Mouse (Mus musculus) forebrain, embryonic 15.5 days (tissue): ENCODE measurements around the gene Diaph2. TPM values are rescaled to one million over a fixed set of nuclear protein-coding genes. Genes with fewer than 3 reads are reported as not detected.
"Not testable (repeated sequence)": the region's sequence is repeated elsewhere in the genome, so short reads cannot be mapped to it uniquely, and the experiment has no call there.

ENCODE experiments used
- ATAC-seq: fragments of 200-750 bp; cut with Nextera tagmentation; replicated peaks from 2 replicates; pipeline ENCODE4 v1.8.0; 2017; ENCODE audit warnings: mild to moderate bottlenecking, moderate TSS enrichment, moderate library complexity
- H3K27ac ChIP-seq: fragments of 300-500 bp; sonication (generic); replicated peaks from 2 replicates; pipeline ENCODE4 v1.5.1; 2015; ENCODE audit warnings: mild to moderate bottlenecking, inconsistent platforms
- H3K27me3 ChIP-seq: fragments of 300-500 bp; sonication (generic); 2 replicates; pipeline ENCODE4 v1.6.1; 2015; ENCODE audit warnings: inconsistent platforms
- H3K36me3 ChIP-seq: fragments of 300-500 bp; sonication (generic); 2 replicates; pipeline ENCODE4 v1.6.1; 2015; ENCODE audit warnings: mild to moderate bottlenecking, inconsistent platforms
- H3K4me1 ChIP-seq: fragments of 300-500 bp; sonication (generic); 2 replicates; pipeline ENCODE4 v1.6.1; 2015; ENCODE audit warnings: inconsistent platforms
- H3K4me2 ChIP-seq: fragments of 300-500 bp; sonication (generic); replicated peaks from 2 replicates; pipeline ENCODE4 v1.6.1; 2015; ENCODE audit warnings: mild to moderate bottlenecking, inconsistent platforms
- H3K4me3 ChIP-seq: fragments of 300-500 bp; sonication (generic); 2 replicates; pipeline ENCODE4 v1.5.1; 2015; ENCODE audit warnings: mild to moderate bottlenecking, inconsistent platforms
- H3K9ac ChIP-seq: fragments of 300-500 bp; sonication (generic); replicated peaks from 2 replicates; pipeline ENCODE4 v1.6.1; 2015; ENCODE audit warnings: mild to moderate bottlenecking, inconsistent platforms
- H3K9me3 ChIP-seq: fragments of 300-500 bp; sonication (generic); 2 replicates; pipeline ENCODE4 v1.6.1; 2016; ENCODE audit warnings: inconsistent platforms
- WGBS: fragments of 180-500 bp; shearing (Covaris S2); methylation state at CpG from one replicate; pipeline ENCODE4 v1.1.7; 2015; ENCODE audit warnings: mixed read lengths; 5-methylcytosine and 5-hydroxymethylcytosine counted together
- polyA plus RNA-seq: library from polyadenylated mRNA; unstranded; fragments of >200 nt; fragmentation: Nextera tagmentation; extraction: Ambion mirVana; gene quantifications from 2 replicates; pipeline ENCODE4 v1.2.1, GENCODE M21; 2015

Diaph2 gene
- polyA plus RNA-seq, 1 experiment from 2014 or later: 6.1 TPM

GRCm38 (mm10) chrX:129884465-129884864 is 134.9 kb downstream of the Diaph2 start:
- no peak for ATAC-seq
- no peak overlapping the region for H3K4me2 ChIP-seq
- no peaks in the 10 kb centered on the region for H3K4me1 ChIP-seq
- 22% methylated on average over 3 of the region's 3 CpGs for WGBS
- H3K36me3 ChIP-seq: no peaks in the 10 kb centered on the region
- H3K27me3 ChIP-seq: no peaks in the 10 kb centered on the region
- H3K27ac ChIP-seq: no peak overlapping the region
- H3K9ac ChIP-seq: no peak overlapping the region
- no peak overlapping the region for H3K4me3 ChIP-seq
- H3K9me3 ChIP-seq: no peaks in the 10 kb centered on the region

DNA sequence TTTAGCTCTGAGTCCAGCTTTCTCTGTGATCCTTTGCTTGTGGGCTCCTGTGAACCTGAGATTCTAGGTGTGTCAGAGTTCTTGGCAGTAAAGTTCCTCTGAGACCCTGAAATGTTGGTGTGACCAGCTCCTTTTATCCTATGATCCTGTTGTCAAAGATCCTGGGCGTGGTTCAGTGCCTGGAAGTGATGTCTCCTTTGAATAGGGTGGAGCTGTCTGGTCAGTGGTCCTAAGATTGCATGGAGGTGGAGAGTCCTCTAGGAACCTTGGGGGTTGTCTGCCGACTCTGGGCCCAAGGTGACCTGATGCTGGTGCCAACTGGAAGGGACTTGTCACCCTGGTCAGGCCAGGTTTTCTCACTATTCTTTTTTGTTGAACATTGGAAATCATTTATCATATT is 176.3 kb downstream of the Diaph2 start:
- no peak overlapping the region for H3K27ac ChIP-seq
- H3K9me3 ChIP-seq: no peaks in the 10 kb centered on the region
- H3K9ac ChIP-seq: no peak overlapping the region
- no peak overlapping the region for H3K4me2 ChIP-seq
- H3K27me3 ChIP-seq: no peaks in the 10 kb centered on the region
- ATAC-seq: no peak
- H3K36me3 ChIP-seq: no peaks in the 10 kb centered on the region
- H3K4me3 ChIP-seq: no peak overlapping the region
- no peaks in the 10 kb centered on the region for H3K4me1 ChIP-seq
- 87% methylated on average over 2 of the region's 2 CpGs for WGBS

GRCm38 (mm10) chrX:129974816-129975215 is 225.3 kb downstream of the Diaph2 start:
- H3K4me2 ChIP-seq: no peak overlapping the region
- no peaks in the 10 kb centered on the region for H3K27me3 ChIP-seq
- H3K9me3 ChIP-seq: no peaks in the 10 kb centered on the region
- H3K9ac ChIP-seq: no peak overlapping the region
- no peaks in the 10 kb centered on the region for H3K36me3 ChIP-seq
- no peak overlapping the region for H3K27ac ChIP-seq
- no peaks in the 10 kb centered on the region for H3K4me1 ChIP-seq
- no peak overlapping the region for H3K4me3 ChIP-seq
- WGBS: 45% methylated on average over 4 of the region's 4 CpGs
- ATAC-seq: no peak

- no peaks in the 10 kb centered on the region for H3K9me3 ChIP-seq
- ATAC-seq: no peak
These were observed 258.7 kb downstream of the Diaph2 start for GRCm38 (mm10) chrX:130008210-130008609.

DNA sequence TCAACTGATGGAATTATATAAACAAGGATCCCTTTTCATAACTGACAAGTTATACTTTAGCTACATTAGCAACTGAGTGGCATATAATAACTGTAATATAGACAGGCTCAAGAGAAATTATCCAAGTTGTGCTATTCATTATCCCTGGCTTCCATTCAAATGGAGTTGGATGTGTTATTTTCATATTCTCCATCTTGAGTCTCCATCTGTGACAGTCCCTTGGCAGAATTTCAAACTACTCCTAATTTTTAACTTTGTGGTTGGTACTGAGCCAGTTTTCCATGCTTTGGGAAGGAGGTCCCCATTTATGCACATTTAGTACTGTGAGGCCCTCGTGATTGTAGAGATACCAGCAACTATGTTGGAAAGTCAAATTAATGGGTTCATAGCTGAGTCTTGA is 270.2 kb downstream of the Diaph2 start:
- no peak overlapping the region for H3K4me2 ChIP-seq
- H3K9ac ChIP-seq: no peak overlapping the region
- no peaks in the 10 kb centered on the region for H3K9me3 ChIP-seq
- H3K4me1 ChIP-seq: no peaks in the 10 kb centered on the region
- no peak overlapping the region for H3K4me3 ChIP-seq
- H3K27ac ChIP-seq: no peak overlapping the region
- WGBS: 43% methylated on average over 1 of the region's 1 CpGs
- no peaks in the 10 kb centered on the region for H3K27me3 ChIP-seq
- no peak for ATAC-seq
- no peaks in the 10 kb centered on the region for H3K36me3 ChIP-seq

More at GRCm38 (mm10) chrX:130008210-130008609, 258.7 kb downstream of the Diaph2 start:
- H3K27me3 ChIP-seq: no peaks in the 10 kb centered on the region
- H3K4me2 ChIP-seq: no peak overlapping the region
- no peaks in the 10 kb centered on the region for H3K4me1 ChIP-seq
- no peak overlapping the region for H3K4me3 ChIP-seq
- H3K9ac ChIP-seq: no peak overlapping the region
- no peaks in the 10 kb centered on the region for H3K36me3 ChIP-seq
- H3K27ac ChIP-seq: no peak overlapping the region

- Histone ChIP-seq H3K27ac (no peak overlapping the region), H3K9ac (no peak overlapping the region), H3K4me1 (no peaks in the 10 kb centered on the region), H3K9me3 (no peaks in the 10 kb centered on the region), H3K4me3 (no peak overlapping the region), H3K27me3 (no peaks in the 10 kb centered on the region), H3K36me3 (no peaks in the 10 kb centered on the region), H3K4me2 (no peak overlapping the region)
- no peak for ATAC-seq
- WGBS: 59% methylated on average over 1 of the region's 1 CpGs
These were observed 295.0 kb downstream of the Diaph2 start for GRCm38 (mm10) chrX:130044525-130044924.

- Histone ChIP-seq H3K27me3 (no peaks in the 10 kb centered on the region), H3K36me3 (no peaks in the 10 kb centered on the region), H3K4me2 (no peak overlapping the region), H3K27ac (no peak overlapping the region), H3K9ac (no peak overlapping the region), H3K4me3 (no peak overlapping the region), H3K9me3 (no peaks in the 10 kb centered on the region), H3K4me1 (no peaks in the 10 kb centered on the region)
- ATAC-seq: no peak
These were observed 399.7 kb downstream of the Diaph2 start for GRCm38 (mm10) chrX:130149216-130149615.

GRCm38 (mm10) chrX:130152164-130152563 is 402.6 kb downstream of the Diaph2 start:
- WGBS: 96% methylated on average over 1 of the region's 1 CpGs
- no peak overlapping the region for H3K9ac ChIP-seq
- H3K4me3 ChIP-seq: no peak overlapping the region
- no peaks in the 10 kb centered on the region for H3K4me1 ChIP-seq
- H3K27ac ChIP-seq: no peak overlapping the region
- H3K36me3 ChIP-seq: no peaks in the 10 kb centered on the region
- no peaks in the 10 kb centered on the region for H3K27me3 ChIP-seq
- no peak for ATAC-seq
- no peaks in the 10 kb centered on the region for H3K9me3 ChIP-seq
- H3K4me2 ChIP-seq: no peak overlapping the region

DNA sequence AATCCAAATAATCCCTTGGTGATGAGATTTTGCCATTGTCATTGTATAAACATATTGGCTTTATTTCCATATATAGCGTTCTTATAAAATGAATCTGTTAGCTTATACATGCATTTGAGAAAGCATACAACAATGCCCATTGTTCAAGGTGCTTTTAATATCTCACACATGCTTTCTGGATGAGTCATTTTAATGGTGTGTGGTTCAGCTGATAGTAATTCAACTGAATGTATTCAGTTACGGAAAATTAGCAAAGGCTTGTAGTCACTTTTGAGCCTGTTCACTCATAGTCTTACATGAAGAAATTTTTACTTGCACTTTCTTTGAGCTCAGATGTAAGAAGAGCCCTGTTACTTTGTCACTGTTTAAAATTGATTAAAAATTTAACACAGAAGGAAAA is 423.6 kb downstream of the Diaph2 start:
- no peaks in the 10 kb centered on the region for H3K27me3 ChIP-seq
- H3K9ac ChIP-seq: no peak overlapping the region
- 89% methylated on average over 2 of the region's 2 CpGs for WGBS
- H3K27ac ChIP-seq: no peak overlapping the region
- H3K4me2 ChIP-seq: no peak overlapping the region
- no peak overlapping the region for H3K4me3 ChIP-seq
- no peaks in the 10 kb centered on the region for H3K9me3 ChIP-seq
- no peak for ATAC-seq
- H3K36me3 ChIP-seq: no peaks in the 10 kb centered on the region
- H3K4me1 ChIP-seq: no peaks in the 10 kb centered on the region

- no peaks in the 10 kb centered on the region for H3K4me1 ChIP-seq
- WGBS: 45% methylated on average over 1 of the region's 1 CpGs
- H3K9me3 ChIP-seq: no peaks in the 10 kb centered on the region
- no peak overlapping the region for H3K9ac ChIP-seq
- H3K36me3 ChIP-seq: no peaks in the 10 kb centered on the region
- no peaks in the 10 kb centered on the region for H3K27me3 ChIP-seq
- H3K27ac ChIP-seq: no peak overlapping the region
- no peak overlapping the region for H3K4me2 ChIP-seq
- H3K4me3 ChIP-seq: no peak overlapping the region
- no peak for ATAC-seq
These were observed 438.3 kb downstream of the Diaph2 start for GRCm38 (mm10) chrX:130187891-130188290.

GRCm38 (mm10) chrX:130188449-130188848 is 438.9 kb downstream of the Diaph2 start:
- H3K27ac ChIP-seq: 0 out of 2 replicates have a peak overlapping the region, but pooled peaks have one; percentile 19
- H3K9me3 ChIP-seq: no peaks in the 10 kb centered on the region
- H3K4me1 ChIP-seq: no peaks in the 10 kb centered on the region
- no peaks in the 10 kb centered on the region for H3K36me3 ChIP-seq
- no peak overlapping the region for H3K9ac ChIP-seq
- H3K4me2 ChIP-seq: no peak overlapping the region
- no peak for ATAC-seq
- H3K4me3 ChIP-seq: no peak overlapping the region
- 61% methylated on average over 2 of the region's 2 CpGs for WGBS
- H3K27me3 ChIP-seq: no peaks in the 10 kb centered on the region

DNA sequence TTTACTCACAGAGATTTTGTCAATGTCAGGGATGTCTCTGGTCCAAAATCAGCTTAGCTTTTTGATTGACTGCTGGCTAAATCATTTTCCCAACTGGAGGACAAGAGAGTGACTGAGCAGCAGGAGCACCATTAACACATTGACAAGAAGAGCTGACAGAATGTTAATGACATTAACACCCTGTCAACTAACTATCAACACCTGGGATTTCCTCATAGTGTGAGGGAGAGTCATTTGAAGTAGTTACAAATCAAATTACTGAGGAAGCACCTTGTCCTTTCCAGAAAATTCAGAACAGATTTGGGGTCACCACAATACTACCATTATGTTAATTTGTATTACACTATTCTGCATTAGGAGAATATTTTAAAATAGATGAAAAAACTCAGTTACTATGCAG is 439.7 kb downstream of the Diaph2 start:
- H3K27me3 ChIP-seq: no peaks in the 10 kb centered on the region
- peak; percentile 83 for ATAC-seq
- H3K4me3 ChIP-seq: no peak overlapping the region
- H3K27ac ChIP-seq: no peak overlapping the region
- H3K4me1 ChIP-seq: no peaks in the 10 kb centered on the region
- H3K9ac ChIP-seq: no peak overlapping the region
- no peaks in the 10 kb centered on the region for H3K9me3 ChIP-seq
- no peak overlapping the region for H3K4me2 ChIP-seq
- H3K36me3 ChIP-seq: no peaks in the 10 kb centered on the region

DNA sequence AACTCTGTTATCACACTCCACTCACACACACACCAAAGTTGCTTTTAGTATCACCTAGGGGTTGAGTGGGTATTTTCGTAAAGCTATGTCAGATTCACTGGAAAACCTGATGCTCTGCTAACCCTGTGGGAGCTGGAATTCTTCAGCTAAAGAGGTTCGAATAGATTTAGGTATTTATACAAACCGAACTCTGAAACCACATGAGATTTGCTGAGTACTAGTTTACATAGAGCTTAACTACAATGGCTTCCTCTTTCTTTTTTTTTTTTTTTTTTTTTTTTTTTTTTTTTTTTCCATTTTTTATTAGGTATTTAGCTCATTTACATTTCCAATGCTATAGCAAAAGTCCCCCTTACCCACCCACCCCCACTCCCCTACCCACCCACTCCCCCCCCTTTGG is 447.9 kb downstream of the Diaph2 start:
- not testable (repeated sequence) for H3K9ac ChIP-seq, H3K4me1 ChIP-seq, H3K27me3 ChIP-seq, H3K4me3 ChIP-seq, H3K36me3 ChIP-seq, H3K4me2 ChIP-seq, H3K27ac ChIP-seq, H3K9me3 ChIP-seq, ATAC-seq
- 87% methylated on average over 3 of the region's 3 CpGs for WGBS
